Mouse (Mus musculus) C2C12 (cell line): ENCODE measurements at regions not wholly inside any gene's neighbourhood (a gene's known extent, or its start where the extent isn't known, plus 50 kb on each side); places are given as distances from the start of the nearest gene placed in this dataset.

Experiments used
- CTCF ChIP-seq: IDR thresholded peaks from one replicate; pipeline ENCODE4 v1.5.1; 2011; ENCODE audit not compliant: control insufficient read depth, insufficient read depth, insufficient read length
- MAX ChIP-seq: IDR thresholded peaks from one replicate; pipeline ENCODE4 v1.6.1; 2011; ENCODE audit warnings: mild to moderate bottlenecking, control low read depth
- MYOD1 ChIP-seq: IDR thresholded peaks from one replicate; pipeline ENCODE4 v1.6.1; 2011; ENCODE audit warnings: low read depth; ENCODE audit not compliant: control insufficient read depth, insufficient read length
- MYOG ChIP-seq: IDR thresholded peaks from one replicate; pipeline ENCODE4 v1.6.1; 2011; ENCODE audit not compliant: control insufficient read depth, insufficient read length; ENCODE audit errors: extremely low read depth
- USF1 ChIP-seq: IDR thresholded peaks from one replicate; pipeline ENCODE4 v1.6.1; 2011; ENCODE audit warnings: low read depth, mild to moderate bottlenecking, control low read depth, moderate library complexity

DNA sequence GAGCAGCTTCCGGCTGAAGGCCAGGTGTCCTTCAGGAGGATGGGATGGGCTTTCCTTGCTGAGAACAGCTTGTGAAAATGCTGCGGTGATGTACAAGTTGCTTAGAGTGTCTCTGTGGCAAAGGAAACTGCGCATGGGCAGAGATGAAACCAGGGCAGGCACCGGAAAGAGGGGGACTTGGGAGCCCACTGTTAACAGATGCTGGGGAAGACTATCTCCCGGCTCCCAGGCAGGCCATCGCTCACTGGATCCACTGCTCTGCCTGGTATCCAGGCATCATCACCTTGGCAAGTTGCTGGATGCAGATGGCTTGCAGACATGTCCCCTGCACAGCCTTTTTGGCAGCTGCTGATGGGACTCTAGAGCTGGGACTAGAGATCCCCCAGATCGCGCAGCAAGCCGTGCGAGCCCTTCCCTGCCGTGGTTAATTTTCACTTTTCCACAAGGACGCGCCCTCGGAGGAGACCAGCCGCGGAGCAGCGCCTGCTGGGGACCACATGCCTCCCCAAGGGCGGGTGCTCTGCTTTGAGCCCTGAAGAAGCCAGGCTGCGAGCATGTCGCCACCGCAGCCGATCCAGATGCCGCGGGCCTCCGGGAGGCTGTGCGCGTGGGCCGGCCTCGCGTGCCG lies 234.4 kb downstream of the Opa1 start:
- TF ChIP-seq CTCF (no peak), MYOG (no peak), MAX (peak; percentile 93), MYOD1 (no peak), USF1 (no peak)
